Mouse (Mus musculus): ENCODE measurements around the gene Pnma5. TPM values are rescaled to one million over a fixed set of nuclear protein-coding genes. Genes with fewer than 3 reads are reported as not detected.

Pnma5 gene
- polyA plus RNA-seq (2017; shearing (Covaris generic)) = not detected

GRCm38 (mm10) chrX:73037003-73037402 is at the start of gene Pnma5:
Gene Pnma5 (minus strand): TSS chrX:73037103.

DNA sequence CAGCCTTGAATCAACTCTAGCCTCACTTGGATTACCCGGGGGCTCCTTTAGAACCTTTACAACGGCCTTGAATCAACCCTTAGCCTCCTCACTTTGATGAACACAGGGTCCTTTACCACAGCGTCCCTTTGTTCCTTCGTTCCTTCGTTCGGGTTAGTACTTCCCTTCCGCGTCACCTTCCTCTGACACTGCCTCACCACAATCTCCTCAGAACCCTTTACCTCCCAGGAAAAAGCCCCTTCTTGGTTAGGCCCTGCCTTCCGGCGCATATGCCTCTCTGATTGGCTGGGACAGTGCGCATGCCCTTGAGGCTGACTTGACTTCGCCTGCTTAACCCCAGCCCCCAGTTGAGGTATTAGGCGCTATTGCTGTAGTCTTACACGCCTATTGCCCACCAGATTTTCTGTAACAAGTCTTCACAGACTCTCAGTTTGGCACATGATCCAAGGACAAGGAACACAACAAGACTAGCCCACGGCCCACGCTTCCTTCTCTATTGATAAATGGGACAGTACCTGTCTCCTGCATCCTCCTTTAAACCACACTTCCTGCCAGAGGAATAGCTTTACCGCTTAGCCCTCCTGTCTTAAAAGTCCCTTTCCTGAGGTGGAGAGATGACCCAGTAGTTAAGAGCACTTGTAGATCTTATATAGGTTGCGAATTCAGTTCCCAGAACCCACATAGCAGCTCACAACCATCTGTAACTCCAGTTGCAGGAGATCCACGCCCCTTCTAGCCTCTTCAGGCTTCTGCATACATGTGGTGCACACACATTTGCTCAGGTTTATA is 45.6 kb upstream of the Pnma5 start, which contains the start of gene Xlr4a:
Gene Xlr4a, minus strand, starts transcription at position 212 of the 789 bp plus-strand sequence.

GRCm38 (mm10) chrX:73064415-73064793 is 27.5 kb upstream of the Pnma5 start, which contains the start of gene Pnma3:
Gene Pnma3 (plus strand): TSS chrX:73064787.

GRCm38 (mm10) chrX:72986841-72987519 is 49.9 kb downstream of the Pnma5 start, which contains the start of gene Zfp185:
Gene Zfp185 (plus strand): TSS chrX:72987339.

Other genes starting within 250 kb of the Pnma5 start
- gene Gabrq, start 211.9 kb downstream of the Pnma5 start, polyA plus RNA-seq (2017; shearing (Covaris generic)) = not detected
- gene Cetn2, start 118.7 kb downstream of the Pnma5 start, polyA plus RNA-seq (2017; shearing (Covaris generic)) = 140 TPM
- 17.9 TPM for gene Nsdhl, start 118.5 kb downstream of the Pnma5 start, polyA plus RNA-seq (2017; shearing (Covaris generic))
- not detected for gene Zfp185, start 49.8 kb downstream of the Pnma5 start, polyA plus RNA-seq (2017; shearing (Covaris generic))
- gene Pnma3, start 27.7 kb upstream of the Pnma5 start, polyA plus RNA-seq (2017; shearing (Covaris generic)) = not detected
- 102 TPM for gene Xlr4a, start 45.4 kb upstream of the Pnma5 start, polyA plus RNA-seq (2017; shearing (Covaris generic))
- gene Xlr3a, start 60.0 kb upstream of the Pnma5 start, polyA plus RNA-seq (2017; shearing (Covaris generic)) = 2.3 TPM
- 0.40 TPM for gene Gm14685, start 79.9 kb upstream of the Pnma5 start, polyA plus RNA-seq (2017; shearing (Covaris generic))
- not detected for gene Xlr5b, start 111.7 kb upstream of the Pnma5 start, polyA plus RNA-seq (2017; shearing (Covaris generic))
- not detected for gene DXBay18, start 112.3 kb upstream of the Pnma5 start, polyA plus RNA-seq (2017; shearing (Covaris generic))
- gene Spin2d, start 139.9 kb upstream of the Pnma5 start, polyA plus RNA-seq (2017; shearing (Covaris generic)) = not detected
- gene Xlr3b, start 155.1 kb upstream of the Pnma5 start, polyA plus RNA-seq (2017; shearing (Covaris generic)) = 19.8 TPM
- gene Xlr4b, start 177.2 kb upstream of the Pnma5 start, polyA plus RNA-seq (2017; shearing (Covaris generic)) = 155 TPM
- gene F8a, start 191.2 kb upstream of the Pnma5 start, polyA plus RNA-seq (2017; shearing (Covaris generic)) = 3.4 TPM
- gene Xlr4c, start 206.0 kb upstream of the Pnma5 start, polyA plus RNA-seq (2017; shearing (Covaris generic)) = 74.5 TPM
- gene Xlr3c, start 228.3 kb upstream of the Pnma5 start, polyA plus RNA-seq (2017; shearing (Covaris generic)) = not detected

Measured in inflammation-experienced regulatory T-cells, adult 16 weeks (primary cell).